Mouse (Mus musculus) liver, embryonic 11.5 days (tissue): ENCODE results near the gene Abca2. TPM values are rescaled to one million over a fixed set of nuclear protein-coding genes. Genes with fewer than 3 reads are reported as not detected.

ENCODE experiments used
- ATAC-seq: fragments of 200-750 bp; cut with Nextera tagmentation; replicated peaks from 2 replicates; pipeline ENCODE4 v1.8.0; 2017; ENCODE audit warnings: moderate number of reproducible peaks, mild to moderate bottlenecking, moderate TSS enrichment, moderate library complexity; ENCODE audit not compliant: low FRiP score
- DNase-seq: peaks from one replicate; pipeline ENCODE4 v3.0.0-alpha.2; 2017; ENCODE audit warnings: low spot score
- H3K27ac ChIP-seq: fragments of 300-500 bp; sonication (generic); 2 replicates; pipeline ENCODE4 v1.5.1; 2014; ENCODE audit warnings: mild to moderate bottlenecking, low read depth, low read length, control low read depth
- H3K27me3 ChIP-seq: fragments of 300-500 bp; sonication (generic); replicated peaks from 2 replicates; pipeline ENCODE4 v1.6.1; 2014; ENCODE audit warnings: low read length, mixed read lengths; ENCODE audit not compliant: control insufficient read depth, insufficient read depth
- H3K36me3 ChIP-seq: fragments of 300-500 bp; sonication (generic); 2 replicates; pipeline ENCODE4 v1.6.1; 2014; ENCODE audit warnings: mild to moderate bottlenecking, low read length, moderate library complexity, mixed read lengths; ENCODE audit not compliant: control insufficient read depth, insufficient read depth
- H3K4me1 ChIP-seq: fragments of 300-500 bp; sonication (generic); replicated peaks from 2 replicates; pipeline ENCODE4 v1.6.1; 2014; ENCODE audit warnings: low read length, mixed read lengths; ENCODE audit not compliant: control insufficient read depth, insufficient read depth
- H3K4me2 ChIP-seq: fragments of 300-500 bp; sonication (generic); 2 replicates; pipeline ENCODE4 v1.6.1; 2014; ENCODE audit warnings: mild to moderate bottlenecking, control low read depth, moderate library complexity
- H3K4me3 ChIP-seq: fragments of 300-500 bp; sonication (generic); 2 replicates; pipeline ENCODE4 v1.5.1; 2014; ENCODE audit warnings: low read depth, low read length, control low read depth
- H3K9ac ChIP-seq: fragments of 300-500 bp; sonication (generic); 2 replicates; pipeline ENCODE4 v1.6.1; 2014; ENCODE audit warnings: low read depth, low read length, control low read depth
- H3K9me3 ChIP-seq: fragments of 300-500 bp; sonication (generic); 2 replicates; pipeline ENCODE4 v1.6.1; 2016; ENCODE audit warnings: low read length, inconsistent platforms, mixed read lengths; ENCODE audit not compliant: control insufficient read depth
- WGBS: fragments of 180-500 bp; shearing (Covaris S2); extraction: QIAGEN DNeasy Blood & Tissue Kit; methylation state at CpG from one replicate; pipeline ENCODE4 v1.1.7; 2014; 5-methylcytosine and 5-hydroxymethylcytosine counted together
- polyA plus RNA-seq: library from polyadenylated mRNA; unstranded; fragments of >200 nt; fragmentation: Nextera tagmentation; extraction: Ambion mirVana; gene quantifications from 2 replicates; pipeline ENCODE4 v1.2.1, GENCODE M21; 2014

Gene Abca2
- polyA plus RNA-seq, 1 experiment from 2014 or later = 3.9 TPM

DNA sequence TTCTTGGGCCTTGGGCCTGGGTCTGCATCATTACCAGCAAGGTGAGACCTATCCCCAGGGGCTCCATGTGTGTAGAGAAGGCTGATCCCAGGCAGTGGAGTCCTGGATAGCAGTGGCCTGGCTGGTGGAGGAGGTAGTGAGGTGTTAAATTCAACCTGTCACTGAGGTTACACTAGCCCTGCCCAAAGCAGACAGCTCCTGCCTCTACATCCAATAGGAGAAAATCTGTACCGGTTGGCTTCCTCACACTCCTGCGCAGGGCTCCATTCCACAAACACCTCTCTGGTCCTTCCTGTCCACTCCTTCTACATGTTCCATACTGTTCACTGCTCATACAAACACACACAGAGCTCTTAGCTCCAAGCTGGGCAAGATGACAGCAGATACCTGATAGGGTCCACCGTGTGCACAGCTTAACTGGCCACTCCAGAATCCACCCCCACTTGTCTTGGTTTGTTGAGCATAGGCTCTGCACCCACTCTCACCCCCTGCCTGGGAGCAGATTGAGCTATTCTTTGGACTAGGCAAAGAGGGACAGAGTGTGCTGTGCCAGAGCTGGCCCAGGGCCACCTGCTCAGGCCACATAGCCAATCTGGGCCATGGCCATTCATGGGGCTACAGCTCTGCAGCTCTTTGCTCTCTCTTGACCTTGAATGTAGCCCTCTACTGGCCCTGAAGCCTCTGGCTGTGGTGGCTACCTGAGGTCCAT, 49.6 kb downstream of the Abca2 start:
- Histone ChIP-seq H3K27ac (no peak overlapping the region), H3K4me1 (no peaks in the 10 kb centered on the region), H3K36me3 (no peaks in the 10 kb centered on the region), H3K27me3 (no peaks in the 10 kb centered on the region; the same call in 1 of the 2 replicates), H3K9ac (no peak overlapping the region), H3K9me3 (no peaks in the 10 kb centered on the region), H3K4me2 (no peak overlapping the region), H3K4me3 (no peak overlapping the region)
- DNase-seq (no peak), ATAC-seq (no peak)
- WGBS = 85% methylated on average over 3 of the region's 3 CpGs

DNA sequence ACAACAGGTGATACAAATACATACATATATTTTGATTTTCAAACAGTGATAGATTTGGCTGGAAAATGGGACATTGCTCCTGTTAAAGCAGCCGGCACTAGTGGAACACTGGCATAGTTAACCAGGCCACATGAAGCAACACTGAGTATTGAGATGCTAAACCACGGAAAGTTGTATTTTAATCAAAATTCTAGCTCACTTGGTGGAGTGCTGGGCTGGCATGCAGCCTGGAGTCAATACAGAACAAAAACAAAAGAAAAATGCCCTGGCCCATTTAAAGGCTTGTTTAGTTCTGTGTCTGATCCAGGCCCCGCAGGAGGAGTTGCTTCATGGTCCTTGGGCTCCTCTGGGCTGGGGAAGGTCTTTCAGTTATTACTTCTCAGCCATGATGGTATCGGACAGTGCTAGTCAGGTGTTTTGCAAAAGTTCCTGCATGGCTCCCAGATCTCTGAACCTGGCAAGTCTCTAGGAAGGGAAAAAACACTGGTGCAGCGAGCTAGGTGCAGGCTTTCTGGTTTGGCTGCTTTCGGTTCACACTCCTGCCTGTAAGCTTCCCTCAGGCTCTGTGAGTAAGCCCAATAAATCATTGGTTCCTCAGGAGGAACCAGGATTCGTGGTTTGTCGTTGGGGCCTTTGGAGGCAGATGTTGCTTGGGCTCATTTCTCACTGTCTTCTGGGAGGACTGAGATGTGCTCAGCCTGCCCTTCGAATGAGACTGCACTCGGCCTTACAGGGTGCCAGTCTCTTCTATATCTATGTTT, 51.2 kb downstream of the Abca2 start:
- Histone ChIP-seq H3K9me3 (no peaks in the 10 kb centered on the region), H3K9ac (no peak overlapping the region), H3K4me3 (no peak overlapping the region), H3K27ac (no peak overlapping the region), H3K4me1 (no peaks in the 10 kb centered on the region), H3K36me3 (no peaks in the 10 kb centered on the region), H3K4me2 (no peak overlapping the region), H3K27me3 (no peaks in the 10 kb centered on the region; the same call in 1 of the 2 replicates)
- WGBS = 61% methylated on average over 10 of the region's 10 CpGs
- no peak for DNase-seq
- ATAC-seq = no peak

DNA sequence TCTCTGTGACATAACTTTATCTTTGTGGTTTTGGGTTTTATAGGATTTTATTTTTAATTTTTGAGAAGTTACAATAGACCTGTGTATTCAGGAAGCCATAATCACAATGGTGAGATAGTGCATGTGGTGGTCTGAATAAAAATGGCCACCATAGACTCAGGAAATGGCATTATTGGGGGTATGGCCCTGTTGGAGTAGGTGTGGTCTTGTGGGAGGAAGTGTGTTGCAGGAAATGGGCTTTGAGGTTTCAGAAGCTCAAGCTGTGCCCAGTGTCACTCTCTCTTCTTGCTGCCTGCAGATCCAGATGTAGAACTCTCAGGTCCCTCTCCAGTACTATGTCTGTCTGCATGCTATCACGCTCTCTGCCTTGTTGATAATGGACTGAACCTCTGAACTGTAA, 52.0 kb downstream of the Abca2 start:
- H3K9me3 ChIP-seq = no peaks in the 10 kb centered on the region
- ATAC-seq = no peak
- 71% methylated on average over 1 of the region's 1 CpGs for WGBS
- no peak overlapping the region for H3K4me3 ChIP-seq
- no peak overlapping the region for H3K9ac ChIP-seq
- no peak for DNase-seq
- no peaks in the 10 kb centered on the region; the same call in 1 of the 2 replicates for H3K27me3 ChIP-seq
- H3K4me1 ChIP-seq = 0 out of 2 replicates have a peak, but pooled peaks cover 2% of the 10 kb centered on the region
- H3K36me3 ChIP-seq = no peaks in the 10 kb centered on the region
- H3K4me2 ChIP-seq = no peak overlapping the region
- no peak overlapping the region for H3K27ac ChIP-seq

DNA sequence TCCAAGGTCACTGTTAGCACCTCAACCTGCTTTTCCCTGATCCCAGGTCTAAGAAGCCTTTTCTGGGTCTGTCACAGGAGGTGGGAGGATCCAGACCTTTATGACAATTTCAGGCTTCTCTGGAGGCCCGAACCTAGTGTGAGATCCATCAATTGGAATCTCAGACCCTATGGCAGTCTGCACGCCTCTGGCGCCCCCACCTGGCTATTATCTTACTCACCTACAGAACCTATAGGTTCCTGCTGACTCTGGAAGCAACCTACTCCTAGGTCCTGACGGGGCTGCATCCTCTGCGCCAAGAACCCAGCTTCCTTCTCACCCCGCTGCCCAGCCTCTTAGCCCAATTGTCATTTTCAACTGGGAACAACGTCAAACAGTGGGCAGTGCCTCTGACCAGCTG, 54.5 kb downstream of the Abca2 start:
- no peaks in the 10 kb centered on the region for H3K9me3 ChIP-seq
- WGBS = 15% methylated on average over 7 of the region's 7 CpGs
- no peak overlapping the region for H3K27ac ChIP-seq
- H3K4me2 ChIP-seq = no peak overlapping the region
- no peak for DNase-seq
- H3K9ac ChIP-seq = no peak overlapping the region
- H3K36me3 ChIP-seq = no peaks in the 10 kb centered on the region
- H3K4me1 ChIP-seq = 0 out of 2 replicates have a peak, but pooled peaks cover 3% of the 10 kb centered on the region
- H3K27me3 ChIP-seq = no peaks in the 10 kb centered on the region; the same call in 1 of the 2 replicates
- H3K4me3 ChIP-seq = no peak overlapping the region
- ATAC-seq = no peak

DNA sequence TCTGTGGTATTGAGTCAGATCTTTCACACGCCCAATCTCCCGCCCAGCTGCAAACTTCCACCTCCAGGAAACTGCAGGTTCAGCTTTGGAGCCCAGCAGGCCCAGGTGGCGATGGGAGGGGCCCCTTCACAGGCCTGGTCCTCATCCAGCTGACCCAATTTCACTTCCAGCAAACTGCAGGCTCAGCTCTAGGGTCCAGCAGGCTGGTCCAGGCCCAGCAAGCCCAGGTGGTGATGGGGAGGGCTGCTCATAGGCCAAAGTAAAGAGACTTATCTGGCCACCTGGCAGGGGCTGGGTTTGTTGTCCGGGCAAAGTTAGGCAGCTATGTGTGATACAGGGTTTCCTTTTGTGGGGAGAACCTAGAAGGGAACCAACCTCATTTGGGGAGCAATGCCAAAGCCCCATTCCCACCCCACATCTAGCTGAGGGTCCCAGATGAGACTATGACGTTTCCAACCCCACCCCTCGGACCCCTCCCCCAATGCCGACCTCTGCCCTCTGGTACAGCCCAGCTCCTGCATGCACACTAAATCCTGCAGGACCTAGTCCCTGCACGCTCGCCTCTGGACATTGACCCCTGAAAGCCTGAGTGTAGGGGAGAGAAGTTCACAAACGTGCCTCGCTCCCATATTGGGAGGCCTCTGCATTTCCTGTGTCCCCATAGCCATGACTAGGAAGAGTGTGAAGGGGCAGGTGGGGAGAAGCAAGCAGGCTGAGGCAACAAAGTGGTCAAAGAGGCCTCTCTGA, 56.6 kb downstream of the Abca2 start:
- Histone ChIP-seq H3K4me3 (no peak overlapping the region), H3K4me1 (0 out of 2 replicates have a peak, but pooled peaks cover 3% of the 10 kb centered on the region), H3K4me2 (no peak overlapping the region; the same call in 1 of the 2 replicates), H3K27me3 (no peaks in the 10 kb centered on the region; the same call in 1 of the 2 replicates), H3K9ac (no peak overlapping the region), H3K27ac (peak overlapping the region; percentile 56), H3K9me3 (no peaks in the 10 kb centered on the region), H3K36me3 (no peaks in the 10 kb centered on the region)
- 58% methylated on average over 11 of the region's 11 CpGs for WGBS
- ATAC-seq (peak; percentile 63), DNase-seq (no peak)

DNA sequence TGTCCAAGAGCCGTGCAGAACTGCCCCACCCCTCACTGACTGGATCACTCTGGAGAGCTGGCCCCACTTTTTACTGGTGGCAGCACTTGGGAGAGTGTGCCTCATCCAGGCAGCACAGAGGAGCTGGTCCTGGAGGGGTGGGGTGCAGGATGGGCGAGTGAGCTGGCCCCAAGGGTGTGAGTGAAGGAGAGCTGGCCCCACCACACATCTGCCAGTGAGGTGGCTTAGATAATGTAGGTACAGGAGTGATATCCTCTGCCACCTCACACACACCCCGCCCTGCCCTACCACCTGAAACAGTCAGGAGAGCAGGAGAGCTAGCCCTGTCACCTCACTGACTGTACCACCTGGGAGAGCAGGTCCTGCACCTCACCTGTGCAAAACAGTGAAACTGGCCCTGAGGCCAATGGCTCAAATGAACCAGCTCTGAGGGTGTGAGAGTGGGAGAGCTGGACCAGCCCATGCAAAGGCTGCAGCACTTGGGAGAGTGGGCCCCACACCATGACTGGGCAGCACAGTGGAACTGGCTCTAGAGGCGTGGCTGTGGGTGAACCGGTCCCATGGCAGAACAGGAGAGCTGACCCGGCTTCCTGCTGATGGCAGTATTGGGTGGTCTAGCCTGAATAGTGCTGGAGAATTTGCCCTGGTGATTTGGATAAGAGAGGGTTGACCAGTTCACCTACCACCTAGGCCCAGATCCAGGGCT, 59.6 kb downstream of the Abca2 start:
- no peak overlapping the region for H3K27ac ChIP-seq
- no peak overlapping the region for H3K4me3 ChIP-seq
- H3K4me1 ChIP-seq = 0 out of 2 replicates have a peak, but pooled peaks cover 3% of the 10 kb centered on the region
- H3K9me3 ChIP-seq = no peaks in the 10 kb centered on the region
- no peak for ATAC-seq
- no peaks in the 10 kb centered on the region for H3K27me3 ChIP-seq
- no peak overlapping the region for H3K9ac ChIP-seq
- no peak for DNase-seq
- H3K36me3 ChIP-seq = no peaks in the 10 kb centered on the region
- H3K4me2 ChIP-seq = no peak overlapping the region
- WGBS = 59% methylated on average over 6 of the region's 6 CpGs

DNA sequence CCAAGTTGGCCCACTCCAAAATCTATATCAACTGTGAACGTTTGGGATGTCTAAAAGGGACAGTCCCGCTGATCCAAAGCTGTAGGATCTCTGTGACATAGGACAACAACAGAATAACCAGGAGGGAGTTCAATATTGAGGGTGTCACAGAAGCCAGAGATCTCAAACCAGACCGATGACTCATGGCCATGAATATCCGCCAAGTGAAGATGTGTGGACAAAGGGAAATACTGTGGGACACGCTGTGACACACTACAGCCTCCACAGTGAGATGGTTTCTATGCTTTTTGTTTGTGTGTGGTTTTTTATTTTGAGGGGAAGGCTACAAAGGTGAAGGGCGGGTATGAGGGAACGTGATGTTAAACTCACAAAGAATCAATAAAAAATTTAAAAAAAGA, 60.2 kb downstream of the Abca2 start:
- Histone ChIP-seq H3K9ac (no peak overlapping the region), H3K4me3 (no peak overlapping the region), H3K4me2 (no peak overlapping the region), H3K9me3 (no peaks in the 10 kb centered on the region), H3K4me1 (0 out of 2 replicates have a peak, but pooled peaks cover 3% of the 10 kb centered on the region), H3K27ac (no peak overlapping the region), H3K36me3 (no peaks in the 10 kb centered on the region), H3K27me3 (no peaks in the 10 kb centered on the region)
- DNase-seq (no peak), ATAC-seq (no peak)
- WGBS = 72% methylated on average over 7 of the region's 7 CpGs

DNA sequence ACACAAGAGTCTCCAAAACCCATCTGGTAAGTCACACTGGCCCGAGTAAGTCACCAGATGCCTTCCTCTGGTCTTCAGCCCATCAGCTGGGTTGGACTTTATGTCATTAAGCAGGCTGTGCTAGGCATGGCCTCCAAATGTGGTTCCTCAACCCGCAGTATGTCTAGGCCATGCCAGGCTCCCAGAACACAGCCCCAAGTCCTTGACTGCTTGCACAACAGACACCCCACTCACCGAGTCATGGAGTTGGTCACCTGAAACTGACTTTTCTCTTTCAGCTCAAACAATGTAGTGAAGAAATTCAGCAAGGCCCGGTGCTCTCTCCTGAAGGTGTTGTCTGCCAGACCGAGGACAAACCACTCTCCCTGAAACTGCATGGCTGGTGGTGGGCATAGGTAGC, 64.5 kb downstream of the Abca2 start:
- no peak for ATAC-seq
- H3K9ac ChIP-seq = no peak overlapping the region
- H3K36me3 ChIP-seq = no peaks in the 10 kb centered on the region
- H3K27me3 ChIP-seq = no peaks in the 10 kb centered on the region
- H3K9me3 ChIP-seq = no peaks in the 10 kb centered on the region
- no peak overlapping the region for H3K4me2 ChIP-seq
- peaks cover 4% of the 10 kb centered on the region; the same call in 1 of the 2 replicates for H3K4me1 ChIP-seq
- WGBS = 67% methylated on average over 5 of the region's 5 CpGs
- no peak overlapping the region for H3K27ac ChIP-seq
- DNase-seq = no peak
- no peak overlapping the region for H3K4me3 ChIP-seq
